Mouse (Mus musculus) olfactory bulb, adult 2 months (tissue): ENCODE results near the gene Ssbp4.

Source experiments
- CTCF ChIP-seq: fragments of 200-500 bp; IDR thresholded peaks from 2 replicates; pipeline ENCODE4 v1.5.1; 2012; ENCODE audit warnings: low read depth, mild to moderate bottlenecking, low read length, moderate library complexity; ENCODE audit not compliant: insufficient read depth
- POLR2A ChIP-seq: fragments of 200-500 bp; IDR thresholded peaks from 2 replicates; pipeline ENCODE4 v1.6.1; 2012; ENCODE audit warnings: mild to moderate bottlenecking, low read depth, low read length, moderate library complexity; ENCODE audit not compliant: insufficient read depth

- TF ChIP-seq CTCF (no peak), POLR2A (no peak)
Measured at GRCm38 (mm10) chr8:70628986-70629490, 20.4 kb upstream of the Ssbp4 start.
